Mouse (Mus musculus): ENCODE measurements around the gene Fam111a. TPM values are rescaled to one million over a fixed set of nuclear protein-coding genes. Genes with fewer than 3 reads are reported as not detected.

The Fam111a gene
- total RNA-seq (2023), result 100 to 1,000 TPM; 104 to 119 TPM

GRCm38 (mm10) chr19:12545440-12545839 lies at the start of gene Fam111a:
TSS of gene Fam111a (plus strand) at chr19:12545740.

GRCm38 (mm10) chr19:12501370-12502347 lies 43.9 kb upstream of the Fam111a start, which contains the start of gene Dtx4:
TSS of gene Dtx4 (minus strand) at chr19:12501454.

GRCm38 (mm10) chr19:12599674-12600073 lies 54.1 kb downstream of the Fam111a start, which contains the start of gene Gm4952:
TSS of gene Gm4952 (plus strand) at chr19:12599974.

GRCm38 (mm10) chr19:12633176-12633575 lies 87.6 kb downstream of the Fam111a start, which contains the start of gene Glyat:
TSS of gene Glyat (plus strand) at chr19:12633308.

Other genes starting within 250 kb of the Fam111a start
- not detected for gene Olfr1436, start 246.6 kb upstream of the Fam111a start, total RNA-seq (2023)
- gene Olfr1437, start 220.6 kb upstream of the Fam111a start, total RNA-seq (2023), result not detected
- gene Olfr1438-ps1, start 209.8 kb upstream of the Fam111a start, total RNA-seq (2023), result not detected
- gene Olfr1440, start 158.5 kb upstream of the Fam111a start, total RNA-seq (2023), result not detected
- gene Olfr1441, start 128.3 kb upstream of the Fam111a start, total RNA-seq (2023), result not detected
- gene Pfpl, start 117.8 kb upstream of the Fam111a start, total RNA-seq (2023), result not detected
- 1,000 to 10,000 TPM; 1,721 to 1,841 TPM for gene Mpeg1, start 85.0 kb upstream of the Fam111a start, total RNA-seq (2023)
- gene Dtx4, start 44.3 kb upstream of the Fam111a start, total RNA-seq (2023), result 10 to 100 TPM; 11.3 to 12.3 TPM
- not detected for gene Gm4952, start 54.2 kb downstream of the Fam111a start, total RNA-seq (2023)
- gene Glyat, start 87.6 kb downstream of the Fam111a start, total RNA-seq (2023), result not detected
- gene Olfr1442, start 124.7 kb downstream of the Fam111a start, total RNA-seq (2023), result not detected
- not detected for gene Olfr1443, start 132.4 kb downstream of the Fam111a start, total RNA-seq (2023)
- gene Keg1, start 150.0 kb downstream of the Fam111a start, total RNA-seq (2023), result not detected
- 1 to 10 TPM; 2.5 to 4.5 TPM for gene Cntf, start 219.9 kb downstream of the Fam111a start, total RNA-seq (2023)